Mouse (Mus musculus): ENCODE measurements around the gene Jsrp1. TPM values are rescaled to one million over a fixed set of nuclear protein-coding genes. Genes with fewer than 3 reads are reported as not detected.

Jsrp1 gene
- polyA plus RNA-seq, 1 experiment from 2014 or later, result not detected

DNA sequence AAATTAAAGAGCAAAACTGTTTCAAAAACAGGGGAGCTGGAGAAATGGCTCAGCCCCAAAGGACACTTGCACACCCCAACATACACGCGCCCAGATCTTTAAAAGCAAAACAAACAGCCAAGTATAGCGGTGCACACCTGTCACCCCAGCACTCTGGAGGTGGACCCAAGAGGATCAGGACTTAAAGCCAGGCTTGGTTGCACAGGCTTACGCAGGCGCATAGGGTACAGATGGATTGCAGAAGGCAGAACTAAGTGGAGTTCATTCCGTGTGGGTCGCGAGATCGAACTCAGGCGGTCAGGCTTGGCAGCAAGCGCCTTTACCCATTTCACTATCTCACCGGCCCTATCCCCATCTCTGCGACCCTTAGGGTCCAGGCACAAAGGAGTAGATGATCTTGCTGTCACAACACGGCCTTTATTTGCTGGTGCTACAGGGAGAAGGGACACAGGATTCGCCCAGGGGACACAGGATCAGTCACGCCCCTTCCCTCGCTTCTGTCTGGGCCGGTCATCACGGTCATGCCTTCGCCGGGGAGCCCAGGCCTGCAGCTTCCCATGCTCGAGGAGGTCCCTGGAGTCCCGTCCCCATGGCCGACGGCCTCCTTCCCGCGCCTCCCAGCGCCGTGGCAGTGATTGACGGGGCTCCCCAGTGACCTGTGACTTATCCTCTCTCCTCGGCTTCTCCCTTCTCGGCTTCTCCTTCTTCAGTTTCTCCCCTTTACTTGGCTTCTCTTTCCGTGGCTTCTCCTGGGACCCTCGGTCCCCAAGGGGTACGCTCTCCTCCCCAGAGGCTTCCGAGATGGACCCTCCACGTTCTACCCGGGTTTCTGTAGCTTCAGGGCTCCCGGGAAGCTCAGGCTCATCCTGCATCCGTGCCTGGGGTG is 5.0 kb downstream of the Jsrp1 start:
- Histone ChIP-seq H3K36me3 (replicated peaks; ENCODE audit: insufficient read depth, low read length) (peaks cover 21% of the 10 kb centered on the region), H3K27ac (ENCODE audit: low read depth) (no peak overlapping the region), H3K4me1 (ENCODE audit: insufficient read depth) (peaks cover 27% of the 10 kb centered on the region), H3K9me3 (ENCODE audit: low read length) (no peaks in the 10 kb centered on the region), H3K27me3 (ENCODE audit: insufficient read depth, low read length) (peaks cover 32% of the 10 kb centered on the region), H3K4me2 (ENCODE audit: low read depth, low read length) (peak overlapping the region; percentile 76), H3K4me3 (ENCODE audit: low read depth, low read length) (peak overlapping the region; percentile 8; the same call in 1 of the 2 replicates), H3K9ac (replicated peaks) (0 out of 2 replicates have a peak overlapping the region, but pooled peaks have one; percentile 21)
- 23% methylated on average over 40 of the region's 40 CpGs for WGBS (ENCODE audit: insufficient replicate concordance)
- ATAC-seq, result no peak
- TF ChIP-seq CTCF (IDR thresholded peaks at IDR 0.05; ENCODE audit: low read depth) (no peak), EP300 (IDR thresholded peaks at IDR 0.05; ENCODE audit: low read depth) (no peak)
- no peak for DNase-seq

DNA sequence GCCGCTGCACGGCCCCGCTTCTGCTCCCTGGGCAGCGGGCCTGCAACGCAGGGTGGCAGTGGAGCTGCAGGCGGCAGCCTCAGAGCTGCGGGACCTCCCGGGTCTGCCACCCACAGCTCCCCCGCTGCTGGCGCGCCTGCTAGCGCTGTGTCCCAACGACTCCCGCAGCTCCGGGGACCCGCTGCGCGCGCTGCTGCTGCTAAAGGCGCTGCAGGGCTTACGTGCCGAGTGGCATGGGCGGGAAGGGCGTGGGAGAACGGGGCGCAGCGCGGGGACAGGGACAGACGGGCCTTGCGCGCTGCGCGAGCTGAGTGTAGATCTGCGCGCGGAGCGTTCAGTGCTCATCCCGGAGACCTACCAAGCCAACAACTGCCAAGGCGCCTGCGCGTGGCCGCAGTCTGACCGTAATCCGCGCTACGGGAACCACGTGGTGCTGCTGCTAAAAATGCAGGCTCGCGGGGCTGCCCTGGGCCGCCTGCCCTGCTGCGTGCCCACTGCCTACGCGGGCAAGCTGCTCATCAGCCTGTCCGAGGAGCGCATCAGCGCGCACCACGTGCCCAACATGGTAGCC is 6.2 kb downstream of the Jsrp1 start:
- DNase-seq (peak; percentile 66), ATAC-seq (peak; percentile 55)
- no peak overlapping the region for H3K27ac ChIP-seq (ENCODE audit: low read depth)
- H3K9me3 ChIP-seq (ENCODE audit: low read length), result no peaks in the 10 kb centered on the region
- WGBS (ENCODE audit: insufficient replicate concordance), result 5% methylated on average over 53 of the region's 58 CpGs
- H3K4me1 ChIP-seq (ENCODE audit: insufficient read depth), result peaks cover 27% of the 10 kb centered on the region
- peak overlapping the region; percentile 76 for H3K4me2 ChIP-seq (ENCODE audit: low read depth, low read length)
- H3K9ac ChIP-seq (replicated peaks), result no peak overlapping the region; the same call in 1 of the 2 replicates
- H3K4me3 ChIP-seq (ENCODE audit: low read depth, low read length), result peak overlapping the region; percentile 32
- peaks cover 32% of the 10 kb centered on the region for H3K27me3 ChIP-seq (ENCODE audit: insufficient read depth, low read length)
- TF ChIP-seq EP300 (IDR thresholded peaks at IDR 0.05; ENCODE audit: low read depth) (no peak), CTCF (IDR thresholded peaks at IDR 0.05; ENCODE audit: low read depth) (0 out of 2 replicates have a peak, but pooled peaks have one; percentile 12)
- H3K36me3 ChIP-seq (replicated peaks; ENCODE audit: insufficient read depth, low read length), result peaks cover 32% of the 10 kb centered on the region

DNA sequence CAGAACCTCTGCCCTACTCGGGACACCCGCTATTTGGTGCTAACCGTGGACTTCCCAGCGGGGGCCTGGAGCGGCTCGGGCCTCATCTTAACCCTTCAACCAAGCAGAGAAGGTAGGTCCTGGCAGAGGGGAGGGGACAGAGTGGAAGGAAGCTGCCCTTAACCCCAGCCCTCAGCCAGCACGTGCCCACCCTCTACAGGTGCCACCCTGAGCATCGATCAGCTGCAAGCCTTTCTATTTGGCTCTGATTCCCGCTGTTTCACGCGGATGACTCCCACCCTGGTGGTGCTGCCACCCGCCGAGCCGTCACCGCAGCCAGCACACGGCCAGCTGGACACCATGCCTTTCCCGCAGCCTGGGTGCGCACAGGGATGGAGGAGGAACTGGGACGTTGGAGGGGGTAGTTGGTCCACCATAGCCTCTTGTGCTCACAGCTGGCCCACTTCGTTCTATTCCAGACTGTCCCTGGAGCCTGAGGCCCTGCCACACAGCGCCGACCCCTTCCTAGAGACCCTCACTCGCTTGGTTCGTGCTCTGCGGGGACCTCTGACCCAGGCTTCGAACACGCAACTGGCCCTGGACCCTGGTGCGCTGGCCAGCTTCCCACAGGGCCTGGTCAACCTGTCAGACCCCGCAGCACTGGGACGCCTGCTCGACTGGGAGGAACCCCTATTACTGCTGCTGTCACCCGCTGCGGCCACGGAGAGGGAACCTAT is 6.8 kb downstream of the Jsrp1 start:
- 52% methylated on average over 34 of the region's 34 CpGs for WGBS (ENCODE audit: insufficient replicate concordance)
- Histone ChIP-seq H3K4me1 (ENCODE audit: insufficient read depth) (peaks cover 27% of the 10 kb centered on the region), H3K9me3 (ENCODE audit: low read length) (no peaks in the 10 kb centered on the region), H3K4me3 (ENCODE audit: low read depth, low read length) (peak overlapping the region; percentile 32), H3K36me3 (replicated peaks; ENCODE audit: insufficient read depth, low read length) (peaks cover 39% of the 10 kb centered on the region), H3K27me3 (ENCODE audit: insufficient read depth, low read length) (peaks cover 32% of the 10 kb centered on the region), H3K27ac (ENCODE audit: low read depth) (no peak overlapping the region), H3K4me2 (ENCODE audit: low read depth, low read length) (peak overlapping the region; percentile 76), H3K9ac (replicated peaks) (no peak overlapping the region)
- ATAC-seq (peak; percentile 5), DNase-seq (no peak)
- TF ChIP-seq CTCF (IDR thresholded peaks at IDR 0.05; ENCODE audit: low read depth) (no peak), EP300 (IDR thresholded peaks at IDR 0.05; ENCODE audit: low read depth) (no peak)

DNA sequence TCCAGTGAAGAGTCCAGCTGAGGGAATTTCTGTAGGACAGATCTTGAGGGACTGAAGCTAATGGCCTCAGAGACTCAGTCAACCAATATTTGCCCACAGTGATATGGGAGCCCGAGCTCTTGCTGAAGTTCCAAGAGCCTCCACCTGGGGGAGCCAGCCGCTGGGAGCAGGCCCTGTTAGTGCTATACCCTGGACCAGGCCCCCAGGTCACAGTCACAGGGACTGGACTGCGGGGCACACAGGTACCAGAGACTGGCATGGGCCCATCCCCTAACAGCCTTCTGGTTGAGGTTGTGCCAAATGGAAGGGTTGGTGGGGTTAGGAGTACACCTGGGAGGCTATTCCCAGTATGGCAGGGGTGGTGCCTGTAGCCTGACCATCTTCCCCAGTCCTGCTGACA is 7.4 kb downstream of the Jsrp1 start:
- Histone ChIP-seq H3K27me3 (ENCODE audit: insufficient read depth, low read length) (peaks cover 32% of the 10 kb centered on the region), H3K4me1 (ENCODE audit: insufficient read depth) (peaks cover 27% of the 10 kb centered on the region), H3K36me3 (replicated peaks; ENCODE audit: insufficient read depth, low read length) (peaks cover 44% of the 10 kb centered on the region), H3K27ac (ENCODE audit: low read depth) (no peak overlapping the region), H3K4me3 (ENCODE audit: low read depth, low read length) (no peak overlapping the region), H3K9ac (replicated peaks) (no peak overlapping the region), H3K9me3 (ENCODE audit: low read length) (no peaks in the 10 kb centered on the region), H3K4me2 (ENCODE audit: low read depth, low read length) (no peak overlapping the region)
- 10% methylated on average over 3 of the region's 3 CpGs for WGBS (ENCODE audit: insufficient replicate concordance)
- peak; percentile 78 for ATAC-seq
- TF ChIP-seq CTCF (IDR thresholded peaks at IDR 0.05; ENCODE audit: low read depth), result peak; percentile 91
- TF ChIP-seq EP300 (IDR thresholded peaks at IDR 0.05; ENCODE audit: low read depth), result no peak
- DNase-seq, result peak; percentile 92

DNA sequence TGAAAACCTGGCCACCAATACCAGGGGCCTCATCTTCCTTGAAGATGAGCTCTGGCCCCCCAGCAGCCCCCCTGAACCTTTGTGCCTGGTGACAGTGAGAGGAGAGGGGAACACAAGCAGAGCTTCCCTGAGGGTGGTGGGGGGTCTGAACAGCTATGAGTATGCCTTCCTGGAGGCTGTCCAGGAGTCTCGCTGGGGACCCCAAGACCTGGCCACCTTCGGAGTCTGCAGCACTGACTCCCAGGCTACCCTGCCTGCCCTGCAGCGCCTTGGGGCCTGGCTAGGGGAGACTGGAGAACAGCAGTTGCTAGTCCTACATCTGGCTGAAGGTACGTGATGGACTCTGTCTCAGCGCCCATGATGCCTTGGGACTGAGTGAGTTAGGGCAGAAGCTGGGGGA is 8.0 kb downstream of the Jsrp1 start:
- no peak for ATAC-seq

DNA sequence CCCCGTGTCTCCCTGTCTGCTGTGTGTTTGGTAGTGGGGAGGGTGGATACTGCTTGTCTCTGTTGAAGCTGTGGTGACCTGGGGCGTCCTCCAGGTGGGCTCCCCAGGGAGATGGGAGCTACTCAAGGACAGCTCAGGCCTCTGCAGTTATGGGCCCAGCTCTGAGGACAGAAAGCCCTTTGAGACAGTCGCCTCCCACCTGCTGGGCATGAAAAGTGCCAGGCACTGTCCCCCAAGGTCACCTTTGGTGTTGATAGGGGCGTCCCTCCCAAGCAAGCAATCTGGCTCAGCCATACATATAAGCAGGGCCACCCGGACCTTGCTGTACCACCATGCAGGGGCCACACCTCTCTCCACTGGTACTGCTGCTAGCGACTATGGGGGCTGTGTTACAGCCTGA is 8.4 kb downstream of the Jsrp1 start, which contains the start of gene Amh:
Amh (plus strand) TSS at position 328 of the 400 bp plus-strand sequence.
- 67% methylated on average over 6 of the region's 6 CpGs for WGBS (ENCODE audit: insufficient replicate concordance)
- Histone ChIP-seq H3K27me3 (ENCODE audit: insufficient read depth, low read length) (peaks cover 25% of the 10 kb centered on the region), H3K4me2 (ENCODE audit: low read depth, low read length) (no peak within 1 kb of the TSS), H3K27ac (ENCODE audit: low read depth) (no peak within 1 kb of the TSS), H3K36me3 (replicated peaks; ENCODE audit: insufficient read depth, low read length) (peaks cover 48% of the 10 kb centered on the region), H3K4me1 (ENCODE audit: insufficient read depth) (peaks cover 33% of the 10 kb centered on the region), H3K9ac (replicated peaks) (no peak within 1 kb of the TSS), H3K9me3 (ENCODE audit: low read length) (no peaks in the 10 kb centered on the region), H3K4me3 (ENCODE audit: low read depth, low read length) (no peak within 1 kb of the TSS)
- TF ChIP-seq EP300 (IDR thresholded peaks at IDR 0.05; ENCODE audit: low read depth), result no peak
- no peak for TF ChIP-seq CTCF (IDR thresholded peaks at IDR 0.05; ENCODE audit: low read depth)
- DNase-seq, result no peak
- ATAC-seq, result no peak

More for the DNA sequence above, 8.0 kb downstream of the Jsrp1 start:
- H3K9me3 ChIP-seq (ENCODE audit: low read length), result no peaks in the 10 kb centered on the region
- H3K27ac ChIP-seq (ENCODE audit: low read depth), result no peak overlapping the region
- TF ChIP-seq EP300 (IDR thresholded peaks at IDR 0.05; ENCODE audit: low read depth) (no peak), CTCF (IDR thresholded peaks at IDR 0.05; ENCODE audit: low read depth) (no peak)
- H3K27me3 ChIP-seq (ENCODE audit: insufficient read depth, low read length), result peaks cover 29% of the 10 kb centered on the region
- no peak overlapping the region for H3K4me3 ChIP-seq (ENCODE audit: low read depth, low read length)
- peaks cover 29% of the 10 kb centered on the region for H3K4me1 ChIP-seq (ENCODE audit: insufficient read depth)
- 67% methylated on average over 5 of the region's 5 CpGs for WGBS (ENCODE audit: insufficient replicate concordance)
- peaks cover 48% of the 10 kb centered on the region for H3K36me3 ChIP-seq (replicated peaks; ENCODE audit: insufficient read depth, low read length)
- H3K4me2 ChIP-seq (ENCODE audit: low read depth, low read length), result no peak overlapping the region
- no peak overlapping the region for H3K9ac ChIP-seq (replicated peaks)
- DNase-seq, result no peak

Data from liver, postnatal 0 days (tissue).